Mouse (Mus musculus) layer of hippocampus, adult 8-10 months (tissue): ENCODE data around the gene Ptprh. TPM values are rescaled to one million over a fixed set of nuclear protein-coding genes. Genes with fewer than 3 reads are reported as not detected.
A peak's percentile ranks its signal among the peaks of the same experiment; 100 is the strongest.

Experiments
- DNase-seq, 2 experiments: peaks; one replicate each; pipeline ENCODE4 v3.0.0; 2022; ENCODE audit warnings: low spot score in 2 of 2
- microRNA-seq, 2 experiments: library from miRNA; unstranded; fragments of <30 nt; microRNA quantifications; one replicate each; pipeline ENCODE4 v1.2.0; 2022
- total RNA-seq, 4 experiments: library from RNA; stranded (reverse); gene quantifications; 2 replicates each; pipeline ENCODE4 v1.2.4; 2022

The Ptprh gene
- total RNA-seq, 4 experiments from 2014 or later, result 0.59 to 0.85 (median 0.67) TPM

GRCm38 (mm10) chr7:4502421-4503090 is 101.3 kb downstream of the Ptprh start:
- peak; percentile 62 to 71 for DNase-seq

GRCm38 (mm10) chr7:4501558-4502397 is 102.1 kb downstream of the Ptprh start, which contains the start of gene Ppp1r12c:
TSS of gene Ppp1r12c (minus strand) at chr7:4501680.
- peak; percentile 93 to 95 for DNase-seq

- peak; percentile 47 to 49 for DNase-seq
Measured at GRCm38 (mm10) chr7:4500892-4501471, 102.9 kb downstream of the Ptprh start.

- no peak for DNase-seq
Measured at GRCm38 (mm10) chr7:4499034-4499433, 104.8 kb downstream of the Ptprh start.

Small RNA genes lying within 50 kb of the gene (microRNA-seq; reads per million reads assigned to microRNA genes)
- 0 reads per million in 2 experiments for gene Gm23577

Other genes with a start within 250 kb of the Ptprh start
- gene Gp6, start 206.3 kb downstream of the Ptprh start, total RNA-seq, result under 1 TPM in 1 of 4 experiments, not detected in 3; 0.51 TPM
- 10 to 100 TPM; 27.0 to 31.7 (median 30.2) TPM for gene Rdh13, start 158.4 kb downstream of the Ptprh start, total RNA-seq
- gene Eps8l1, start 143.4 kb downstream of the Ptprh start, total RNA-seq, result 1 to 10 TPM; 6.1 to 9.1 (median 6.2) TPM
- gene Ppp1r12c, start 102.4 kb downstream of the Ptprh start, total RNA-seq, result 100 to 1,000 TPM; 143 to 158 (median 147) TPM
- gene Tnnt1, start 87.7 kb downstream of the Ptprh start, total RNA-seq, result 1 to 10 TPM; 1.3 to 4.0 (median 2.0) TPM
- gene Tnni3, start 79.8 kb downstream of the Ptprh start, total RNA-seq, result 1 to 10 TPM in 1 of 4 experiments, not detected in 3; 1.3 TPM
- gene Dnaaf3, start 71.6 kb downstream of the Ptprh start, total RNA-seq, result 1 to 10 TPM in 1 of 4 experiments, under 1 TPM in 2, not detected in 1; 0.77 to 1.6 (median 0.96) TPM
- 100 to 1,000 TPM; 180 to 219 (median 211) TPM for gene Syt5, start 56.5 kb downstream of the Ptprh start, total RNA-seq
- gene Tmem86b, start 27.4 kb upstream of the Ptprh start, total RNA-seq, result 10 to 100 TPM; 15.4 to 27.0 (median 20.7) TPM
- 100 to 1,000 TPM; 130 to 139 (median 134) TPM for gene Ppp6r1, start 55.0 kb upstream of the Ptprh start, total RNA-seq
- gene Hspbp1, start 81.0 kb upstream of the Ptprh start, total RNA-seq, result 10 to 100 TPM; 76.4 to 91.2 (median 84.1) TPM
- 100 to 1,000 TPM; 314 to 327 (median 325) TPM for gene Brsk1, start 86.6 kb upstream of the Ptprh start, total RNA-seq
- under 1 TPM in 2 of 4 experiments, not detected in 2; 0.27 to 0.36 TPM for gene Tmem150b, start 121.2 kb upstream of the Ptprh start, total RNA-seq
- gene Kmt5c, start 136.1 kb upstream of the Ptprh start, total RNA-seq, result 10 to 100 TPM; 26.1 to 39.8 (median 33.0) TPM
- 10 to 100 TPM in 1 of 4 experiments, 1 to 10 TPM in 3; 6.0 to 13.0 (median 7.4) TPM for gene Cox6b2, start 149.1 kb upstream of the Ptprh start, total RNA-seq
- not detected for gene Fam71e2, start 167.3 kb upstream of the Ptprh start, total RNA-seq
- under 1 TPM; 0.31 to 0.43 (median 0.37) TPM for gene Il11, start 178.8 kb upstream of the Ptprh start, total RNA-seq
- not detected for gene Tmem190, start 178.9 kb upstream of the Ptprh start, total RNA-seq
- 1 to 10 TPM; 1.2 to 3.7 (median 2.0) TPM for gene Tmem238, start 185.6 kb upstream of the Ptprh start, total RNA-seq
- 100 to 1,000 TPM; 350 to 553 (median 418) TPM for gene Rpl28, start 188.8 kb upstream of the Ptprh start, total RNA-seq
- 100 to 1,000 TPM; 113 to 119 (median 116) TPM for gene Ube2s, start 208.5 kb upstream of the Ptprh start, total RNA-seq
- gene Shisa7, start 240.7 kb upstream of the Ptprh start, total RNA-seq, result 100 to 1,000 TPM; 133 to 179 (median 153) TPM